Mouse (Mus musculus) forelimb bud, embryonic 11.5 days (tissue): ENCODE measurements around the gene Upk1a.

Experiments
- DNase-seq: peaks from one replicate; pipeline ENCODE4 v3.0.0-alpha.2; 2012; ENCODE audit warnings: low read depth, low spot score

Upk1a gene

GRCm38 (mm10) chr7:30604424-30604823 is 8.2 kb downstream of the Upk1a start:
- no peak for DNase-seq

DNA sequence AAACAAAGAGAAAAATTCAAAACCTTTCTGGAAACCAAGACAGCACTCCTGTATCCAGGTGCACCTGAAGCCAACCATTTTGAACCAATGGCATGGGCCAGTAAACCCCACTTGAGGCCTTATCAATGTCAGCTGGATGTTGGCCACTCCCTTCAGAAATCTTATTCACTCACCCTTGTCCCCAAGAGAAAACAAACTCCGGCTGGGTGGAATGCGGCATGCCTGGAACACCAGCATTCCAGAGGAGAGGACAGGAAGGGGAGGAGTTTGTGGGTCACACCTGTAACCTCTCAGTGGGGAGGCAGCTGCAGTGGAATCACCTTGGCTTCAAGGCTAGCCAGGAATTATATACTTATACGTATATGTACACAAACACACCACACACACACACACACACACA is 10.1 kb downstream of the Upk1a start:
- peak; percentile 46 for DNase-seq

DNA sequence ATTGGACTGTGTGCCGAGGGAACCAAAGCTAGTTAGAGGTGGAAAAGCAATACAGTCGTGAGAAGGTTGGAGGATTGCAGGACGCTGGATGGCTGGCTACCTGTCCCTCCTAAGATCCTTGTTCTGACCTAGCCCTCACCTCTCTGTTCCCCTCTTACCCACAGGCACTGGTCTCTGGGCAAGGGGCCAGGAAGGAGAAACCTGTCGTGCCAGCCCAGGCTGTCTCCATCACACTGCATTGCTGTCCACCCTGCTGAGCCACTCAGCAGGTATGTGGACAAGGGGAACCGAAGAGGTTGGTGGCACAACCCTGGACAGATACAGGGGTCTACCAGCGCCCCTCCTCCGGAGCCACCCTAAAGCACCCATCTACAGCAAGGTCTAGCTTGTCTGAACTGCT is 12.0 kb downstream of the Upk1a start:
- no peak for DNase-seq

GRCm38 (mm10) chr7:30599933-30600353 is 12.7 kb downstream of the Upk1a start:
- DNase-seq = peak; percentile 74

DNA sequence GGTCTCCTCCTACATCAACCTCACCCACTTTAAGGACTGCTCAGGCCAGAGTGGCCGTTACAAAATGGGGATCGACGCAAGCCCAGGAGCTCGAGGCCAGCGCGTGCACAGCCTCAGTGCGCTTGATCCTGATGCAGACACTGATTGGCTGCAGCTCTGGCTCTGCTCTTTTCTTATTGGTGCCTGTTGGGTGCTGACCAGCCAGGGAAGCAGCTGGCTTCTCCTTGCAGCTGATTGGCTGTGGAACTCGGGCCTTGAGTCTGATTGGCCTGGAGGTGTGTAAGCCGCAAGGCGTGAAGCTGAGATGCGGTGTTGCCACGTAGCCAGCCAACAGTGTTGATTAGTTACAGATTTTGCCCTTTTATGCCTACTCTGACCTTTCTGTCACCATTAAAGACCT is 13.9 kb downstream of the Upk1a start, which contains the start of gene Zbtb32:
Zbtb32 (minus strand) TSS at position 124 of the 400 bp plus-strand sequence.
- DNase-seq = no peak

GRCm38 (mm10) chr7:30596811-30597210 is 15.8 kb downstream of the Upk1a start:
- no peak for DNase-seq

- no peak for DNase-seq
Observed at GRCm38 (mm10) chr7:30596093-30596492, 16.6 kb downstream of the Upk1a start.

DNA sequence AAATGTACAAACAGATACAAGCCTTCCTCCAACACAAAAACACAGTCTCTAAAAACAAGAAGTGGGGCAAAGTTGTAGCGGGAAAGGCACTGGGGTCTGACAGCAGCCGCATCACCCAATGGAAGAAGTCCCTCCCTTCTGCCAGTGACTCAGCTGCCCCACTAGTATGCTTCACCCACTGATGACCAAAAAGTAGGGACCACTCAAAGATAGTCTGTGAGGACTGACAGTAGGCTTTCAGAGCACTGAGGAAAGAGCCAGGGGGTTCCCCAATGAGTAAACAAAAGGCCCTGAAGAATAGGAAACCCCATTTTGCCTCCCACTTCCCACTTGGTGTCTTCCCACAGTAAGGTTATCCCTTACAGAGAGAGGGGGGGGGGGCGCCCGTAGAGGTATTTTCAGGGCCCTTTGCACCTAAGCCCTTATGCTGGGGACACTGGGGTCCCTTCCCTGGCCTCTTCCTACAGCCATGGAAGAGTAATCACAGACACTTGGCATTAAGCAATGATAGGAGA is 18.1 kb downstream of the Upk1a start:
- no peak for DNase-seq

DNA sequence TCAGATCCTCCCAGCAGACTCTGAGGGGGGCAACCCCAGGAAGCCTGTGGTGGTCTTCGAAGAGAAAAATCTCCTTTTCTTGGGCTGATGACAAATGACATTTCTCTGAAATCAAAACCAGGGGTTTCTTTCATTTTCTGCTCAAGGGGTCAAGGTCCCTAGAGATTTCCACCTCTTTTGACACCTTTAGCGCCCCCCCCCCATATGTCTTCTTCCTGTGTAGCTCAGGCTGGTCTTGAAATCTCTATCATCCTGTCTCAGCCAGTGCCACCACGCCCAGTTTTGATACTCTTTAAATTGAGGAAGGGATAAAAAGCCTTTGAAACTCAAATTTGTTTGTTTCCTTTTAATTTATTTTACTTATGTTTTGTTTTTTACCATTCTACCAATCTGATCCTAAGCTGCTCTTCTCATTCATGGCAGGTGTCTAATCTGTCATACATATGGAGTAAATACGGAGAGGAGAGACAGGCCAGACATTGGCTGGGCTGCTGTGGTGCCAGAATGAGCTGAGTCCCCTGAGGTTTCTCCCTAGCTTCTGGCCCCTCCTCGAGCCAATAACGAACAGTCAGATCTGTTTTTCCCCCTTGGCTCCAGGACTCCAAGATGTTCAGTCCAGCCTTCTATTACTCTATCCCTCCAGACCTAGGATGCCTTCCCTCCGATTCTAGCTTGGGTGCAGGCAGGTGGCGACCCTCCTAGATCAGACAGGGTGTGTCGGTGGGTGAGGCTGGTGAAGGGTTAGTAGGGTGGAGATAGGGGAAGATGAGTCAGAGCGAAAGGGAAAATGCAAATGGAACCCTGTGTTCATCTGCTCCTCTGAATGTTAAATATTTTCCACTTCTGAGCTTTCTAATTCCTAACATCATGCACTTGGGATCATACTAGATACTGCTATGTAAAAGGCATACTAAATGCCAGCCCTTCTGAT is 18.8 kb downstream of the Upk1a start:
- DNase-seq = no peak

GRCm38 (mm10) chr7:30592772-30593423 is 19.7 kb downstream of the Upk1a start:
- DNase-seq = no peak

- no peak for DNase-seq
Observed at GRCm38 (mm10) chr7:30591605-30591951, 21.1 kb downstream of the Upk1a start.

DNA sequence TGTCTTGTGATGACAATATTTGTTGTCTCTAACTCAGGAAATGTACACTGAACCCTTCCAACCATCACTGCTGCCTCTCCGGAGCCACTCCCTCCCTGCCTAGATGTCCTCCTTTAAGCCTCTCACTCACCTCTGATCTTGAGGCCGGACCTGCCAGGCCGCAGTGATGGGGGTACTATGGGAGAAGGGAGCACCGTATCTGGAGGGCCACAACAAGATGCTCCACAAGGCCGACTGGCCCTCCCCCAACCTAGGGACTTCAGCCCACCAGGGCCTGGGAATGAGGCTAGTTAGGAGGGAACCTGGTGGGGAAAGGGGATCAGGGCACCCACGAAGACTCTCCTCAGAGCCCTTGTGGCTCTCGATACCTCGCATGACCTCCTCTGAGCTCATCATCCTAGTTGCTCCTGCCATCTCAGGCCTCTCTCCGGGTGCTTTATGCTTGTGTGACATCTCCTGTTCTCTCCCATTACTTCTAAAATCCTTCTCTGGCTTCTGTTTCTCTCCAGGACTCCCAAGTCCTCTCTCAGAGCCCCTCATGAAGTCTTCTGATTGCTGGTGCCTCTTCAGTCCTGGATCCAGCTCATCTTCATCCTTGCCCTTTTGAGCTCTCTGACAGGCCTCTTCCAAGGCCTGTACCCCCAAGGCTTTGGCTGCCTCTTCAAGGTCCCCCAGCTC is 21.6 kb downstream of the Upk1a start:
- no peak for DNase-seq

GRCm38 (mm10) chr7:30589435-30590301 is 23.0 kb downstream of the Upk1a start:
- DNase-seq = peak; percentile 85

GRCm38 (mm10) chr7:30588676-30589434 is 23.8 kb downstream of the Upk1a start, which contains the start of gene Kmt2b:
Kmt2b (minus strand) TSS chr7:30588726.
- peak; percentile 98 for DNase-seq

- peak; percentile 2 for DNase-seq
Observed at GRCm38 (mm10) chr7:30587842-30588667, 24.6 kb downstream of the Upk1a start.

DNA sequence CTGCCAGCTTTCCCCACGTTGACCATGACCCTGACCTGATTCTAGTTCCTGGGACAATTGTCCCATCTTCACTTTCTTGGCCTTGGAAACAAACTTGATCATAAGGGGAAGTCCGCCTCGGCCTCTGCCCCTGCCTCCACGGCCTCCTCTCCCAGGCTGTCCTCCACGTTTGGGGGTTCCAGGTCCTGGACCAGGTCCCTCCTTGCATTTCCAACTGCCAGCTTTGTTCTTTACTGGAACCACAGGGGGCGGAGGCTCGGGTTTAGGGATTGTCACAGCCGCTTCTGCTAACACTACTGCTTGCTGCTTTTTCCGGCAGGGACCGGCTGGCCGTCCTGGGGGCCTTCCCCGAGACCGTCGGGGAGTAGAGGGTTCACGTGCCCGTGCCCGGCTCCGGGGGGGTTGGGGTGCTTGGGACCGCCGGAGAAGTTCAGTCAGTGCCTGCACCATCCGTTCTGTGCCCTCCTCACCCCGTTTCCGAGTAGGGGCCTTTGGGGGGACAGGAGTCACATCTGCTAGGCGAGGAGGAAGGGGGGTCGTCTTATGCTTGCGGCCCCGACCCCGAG is 26.1 kb downstream of the Upk1a start:
- no peak for DNase-seq

DNA sequence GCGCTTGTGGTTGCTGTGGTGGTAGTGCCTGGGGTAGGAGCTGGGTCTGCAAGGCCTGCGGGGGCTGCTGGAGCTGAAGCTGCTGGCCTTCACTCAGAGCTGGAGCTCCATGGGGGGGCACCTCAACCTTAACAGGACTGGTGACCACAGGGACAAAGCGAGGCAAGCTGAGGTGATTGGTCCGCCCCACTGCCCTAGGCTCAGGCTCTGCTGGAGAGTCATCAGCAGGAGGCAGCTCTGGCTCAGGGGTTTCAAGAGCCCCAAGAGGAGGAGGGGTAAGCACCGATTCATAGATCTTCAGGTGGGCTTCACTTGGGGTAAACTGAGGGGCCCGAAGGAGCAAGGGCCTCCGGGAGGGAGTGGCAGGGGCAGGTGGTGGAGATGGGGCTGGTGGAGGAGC is 27.5 kb downstream of the Upk1a start:
- DNase-seq = no peak

GRCm38 (mm10) chr7:30584339-30584738 is 28.3 kb downstream of the Upk1a start:
- no peak for DNase-seq

- DNase-seq = no peak
Observed at GRCm38 (mm10) chr7:30581547-30581946, 31.1 kb downstream of the Upk1a start.
